Mouse (Mus musculus) neural tube, embryonic 11.5 days (tissue): ENCODE measurements around the gene Arhgap6. TPM values are rescaled to one million over a fixed set of nuclear protein-coding genes. Genes with fewer than 3 reads are reported as not detected.

ENCODE experiments used
- ATAC-seq: fragments of 200-750 bp; cut with Nextera tagmentation; 2 replicates; pipeline ENCODE4 v1.8.0; 2017; ENCODE audit warnings: moderate number of reproducible peaks, mild to moderate bottlenecking, moderate TSS enrichment, moderate library complexity; ENCODE audit not compliant: insufficient read depth, low FRiP score, low TSS enrichment
- DNase-seq: peaks from one replicate; pipeline ENCODE4 v3.0.0-alpha.2; 2015; ENCODE audit warnings: low spot score
- H3K27ac ChIP-seq: fragments of 300-500 bp; sonication (generic); 2 replicates; pipeline ENCODE4 v1.5.1; 2014; ENCODE audit warnings: low read depth, mild to moderate bottlenecking, low read length
- H3K27me3 ChIP-seq: fragments of 300-500 bp; sonication (generic); 2 replicates; pipeline ENCODE4 v1.6.1; 2014; ENCODE audit warnings: mild to moderate bottlenecking, low read length, mixed read lengths; ENCODE audit not compliant: control insufficient read depth, insufficient read depth
- H3K36me3 ChIP-seq: fragments of 300-500 bp; sonication (generic); 2 replicates; pipeline ENCODE4 v1.6.1; 2014; ENCODE audit warnings: mild to moderate bottlenecking, low read length, moderate library complexity, mixed read lengths; ENCODE audit not compliant: control insufficient read depth, insufficient read depth
- H3K4me1 ChIP-seq: fragments of 300-500 bp; sonication (generic); 2 replicates; pipeline ENCODE4 v1.6.1; 2014; ENCODE audit warnings: low read length, mixed read lengths; ENCODE audit not compliant: control insufficient read depth, insufficient read depth
- H3K4me2 ChIP-seq: fragments of 300-500 bp; sonication (generic); 2 replicates; pipeline ENCODE4 v1.6.1; 2014; ENCODE audit warnings: low read depth, mild to moderate bottlenecking, moderate library complexity
- H3K4me3 ChIP-seq: fragments of 300-500 bp; sonication (generic); 2 replicates; pipeline ENCODE4 v1.5.1; 2014; ENCODE audit warnings: low read depth, low read length
- H3K9ac ChIP-seq: fragments of 300-500 bp; sonication (generic); 2 replicates; pipeline ENCODE4 v1.6.1; 2014; ENCODE audit warnings: mild to moderate bottlenecking, low read length
- H3K9me3 ChIP-seq: fragments of 300-500 bp; sonication (generic); 2 replicates; pipeline ENCODE4 v1.6.1; 2016; ENCODE audit warnings: low read length; ENCODE audit not compliant: control insufficient read depth
- WGBS: fragments of 180-500 bp; shearing (Covaris S2); extraction: QIAGEN DNeasy Blood & Tissue Kit; methylation state at CpG from one replicate; pipeline ENCODE4 v1.1.7; 2014; 5-methylcytosine and 5-hydroxymethylcytosine counted together
- polyA plus RNA-seq: library from polyadenylated mRNA; unstranded; fragments of >200 nt; fragmentation: Nextera tagmentation; extraction: Ambion mirVana; gene quantifications from 2 replicates; pipeline ENCODE4 v1.2.1, GENCODE M21; 2014

The Arhgap6 gene
- 1.8 TPM in 2 replicates for polyA plus RNA-seq

GRCm38 (mm10) chrX:168794974-168795858, at the start of gene Arhgap6:
Gene Arhgap6 (plus strand): TSS chrX:168795099.
- Histone ChIP-seq H3K27ac (no peak within 1 kb of the TSS), H3K4me3 (peak within 1 kb of the TSS; percentile 33), H3K4me1 (no peaks in the 10 kb centered on the region), H3K27me3 (peaks cover 22% of the 10 kb centered on the region), H3K36me3 (no peaks in the 10 kb centered on the region), H3K4me2 (peak within 1 kb of the TSS; percentile 63), H3K9me3 (no peaks in the 10 kb centered on the region), H3K9ac (no peak within 1 kb of the TSS; the same call in 1 of the 2 replicates)
- DNase-seq (peak; percentile 49), ATAC-seq (peak; percentile 54)
- 17% methylated on average over 43 of the region's 48 CpGs for whole genome bisulfite sequencing

GRCm38 (mm10) chrX:168747011-168747410, 47.9 kb upstream of the Arhgap6 start:
- Histone ChIP-seq H3K27me3 (no peaks in the 10 kb centered on the region), H3K27ac (no peak overlapping the region), H3K36me3 (no peaks in the 10 kb centered on the region), H3K9ac (no peak overlapping the region), H3K4me1 (no peaks in the 10 kb centered on the region), H3K4me3 (no peak overlapping the region), H3K9me3 (no peaks in the 10 kb centered on the region), H3K4me2 (no peak overlapping the region)
- DNase-seq, result no peak
- 58% methylated on average over 2 of the region's 2 CpGs for WGBS
- no peak for ATAC-seq

- no peaks in the 10 kb centered on the region for H3K4me1 ChIP-seq
- H3K36me3 ChIP-seq, result no peaks in the 10 kb centered on the region
- DNase-seq, result peak; percentile 38
- WGBS, result 25% methylated on average over 54 of the region's 55 CpGs
- peaks cover 22% of the 10 kb centered on the region for H3K27me3 ChIP-seq
- ATAC-seq, result peak; percentile 43; the same call in 1 of the 2 replicates
- peak overlapping the region; percentile 63 for H3K4me2 ChIP-seq
- H3K9me3 ChIP-seq, result no peaks in the 10 kb centered on the region
- no peak overlapping the region for H3K9ac ChIP-seq
- H3K4me3 ChIP-seq, result peak overlapping the region; percentile 33
- no peak overlapping the region for H3K27ac ChIP-seq
Measured at GRCm38 (mm10) chrX:168795859-168796848, 1.3 kb downstream of the Arhgap6 start.

- no peak overlapping the region for H3K4me3 ChIP-seq
- no peak for DNase-seq
- no peak overlapping the region for H3K27ac ChIP-seq
- H3K27me3 ChIP-seq, result 0 out of 2 replicates have a peak, but pooled peaks cover 2% of the 10 kb centered on the region
- ATAC-seq, result no peak
- WGBS, result 92% methylated on average over 2 of the region's 2 CpGs
- H3K4me1 ChIP-seq, result no peaks in the 10 kb centered on the region
- H3K9ac ChIP-seq, result no peak overlapping the region
- H3K36me3 ChIP-seq, result no peaks in the 10 kb centered on the region
- no peak overlapping the region for H3K4me2 ChIP-seq
- no peaks in the 10 kb centered on the region for H3K9me3 ChIP-seq
Measured at GRCm38 (mm10) chrX:168804677-168805076, 9.8 kb downstream of the Arhgap6 start.

GRCm38 (mm10) chrX:168810513-168811265, 15.8 kb downstream of the Arhgap6 start:
- ATAC-seq (no peak), DNase-seq (no peak)
- Histone ChIP-seq H3K4me2 (no peak overlapping the region), H3K4me3 (no peak overlapping the region), H3K36me3 (no peaks in the 10 kb centered on the region), H3K27ac (no peak overlapping the region), H3K4me1 (no peaks in the 10 kb centered on the region), H3K9me3 (no peaks in the 10 kb centered on the region), H3K9ac (no peak overlapping the region), H3K27me3 (no peaks in the 10 kb centered on the region)
- 67% methylated on average over 3 of the region's 3 CpGs for WGBS

GRCm38 (mm10) chrX:168818858-168819257, 24.0 kb downstream of the Arhgap6 start:
- ATAC-seq (no peak), DNase-seq (no peak)
- Histone ChIP-seq H3K4me3 (no peak overlapping the region), H3K27me3 (no peaks in the 10 kb centered on the region; the same call in 1 of the 2 replicates), H3K9ac (no peak overlapping the region), H3K4me2 (no peak overlapping the region), H3K9me3 (no peaks in the 10 kb centered on the region), H3K27ac (no peak overlapping the region), H3K4me1 (no peaks in the 10 kb centered on the region), H3K36me3 (no peaks in the 10 kb centered on the region)
- WGBS, result 77% methylated on average over 3 of the region's 3 CpGs

- Histone ChIP-seq H3K4me1 (no peaks in the 10 kb centered on the region), H3K36me3 (no peaks in the 10 kb centered on the region), H3K27ac (no peak overlapping the region), H3K4me2 (no peak overlapping the region), H3K9ac (no peak overlapping the region), H3K27me3 (no peaks in the 10 kb centered on the region; the same call in 1 of the 2 replicates), H3K9me3 (no peaks in the 10 kb centered on the region), H3K4me3 (no peak overlapping the region)
- 87% methylated on average over 2 of the region's 2 CpGs for WGBS
- no peak for DNase-seq
- no peak for ATAC-seq
Measured at GRCm38 (mm10) chrX:168824166-168824565, 29.3 kb downstream of the Arhgap6 start.

GRCm38 (mm10) chrX:168832343-168832742, 37.4 kb downstream of the Arhgap6 start:
- no peak for ATAC-seq
- WGBS, result 83% methylated on average over 5 of the region's 5 CpGs

More at GRCm38 (mm10) chrX:168832343-168832742, 37.4 kb downstream of the Arhgap6 start:
- Histone ChIP-seq H3K4me1 (no peaks in the 10 kb centered on the region), H3K36me3 (no peaks in the 10 kb centered on the region), H3K4me2 (no peak overlapping the region), H3K27ac (no peak overlapping the region), H3K4me3 (no peak overlapping the region), H3K27me3 (no peaks in the 10 kb centered on the region), H3K9ac (no peak overlapping the region), H3K9me3 (no peaks in the 10 kb centered on the region)
- no peak for DNase-seq
